Mouse (Mus musculus) left cerebral cortex, adult 11 months (tissue): ENCODE results near the gene Ust.

Source experiments
- DNase-seq: peaks from one replicate; pipeline ENCODE4 v3.0.0; 2022; ENCODE audit warnings: low spot score

Ust gene

GRCm38 (mm10) chr10:8174697-8175096 lies 343.9 kb downstream of the Ust start:
- DNase-seq, result no peak

- DNase-seq, result no peak
These were observed 344.4 kb downstream of the Ust start for GRCm38 (mm10) chr10:8174230-8174629.

- DNase-seq, result no peak
These were observed 345.6 kb downstream of the Ust start for GRCm38 (mm10) chr10:8173032-8173431.

GRCm38 (mm10) chr10:8171556-8171955 lies 347.1 kb downstream of the Ust start:
- DNase-seq, result no peak
